Mouse (Mus musculus) embryonic facial prominence, embryonic 14.5 days (tissue): Measurements from ENCODE around the gene Cdk14. TPM values are rescaled to one million over a fixed set of nuclear protein-coding genes. Genes with fewer than 3 reads are reported as not detected.

Experiments
- ATAC-seq: fragments of 200-750 bp; cut with Nextera tagmentation; 2 replicates; pipeline ENCODE4 v1.8.0; 2017; ENCODE audit warnings: low read depth, moderate number of reproducible peaks, moderate TSS enrichment
- DNase-seq: peaks from one replicate; pipeline ENCODE4 v3.0.0-alpha.2; 2015; ENCODE audit warnings: low spot score
- H3K27ac ChIP-seq: fragments of 300-500 bp; sonication (generic); replicated peaks from 2 replicates; pipeline ENCODE4 v1.5.1; 2014; ENCODE audit warnings: low read depth, mild to moderate bottlenecking, low read length, moderate library complexity
- H3K27me3 ChIP-seq: fragments of 300-500 bp; sonication (generic); replicated peaks from 2 replicates; pipeline ENCODE4 v1.6.1; 2014; ENCODE audit warnings: low read length; ENCODE audit not compliant: control insufficient read depth, insufficient read depth
- H3K36me3 ChIP-seq: fragments of 300-500 bp; sonication (generic); 2 replicates; pipeline ENCODE4 v1.6.1; 2014; ENCODE audit warnings: low read length, mixed read lengths; ENCODE audit not compliant: control insufficient read depth, insufficient read depth
- H3K4me1 ChIP-seq: fragments of 300-500 bp; sonication (generic); 2 replicates; pipeline ENCODE4 v1.6.1; 2014; ENCODE audit warnings: antibody characterized with exemption, low read length; ENCODE audit not compliant: control insufficient read depth, insufficient read depth
- H3K4me2 ChIP-seq: fragments of 300-500 bp; sonication (generic); 2 replicates; pipeline ENCODE4 v1.6.1; 2014; ENCODE audit warnings: low read depth, mild to moderate bottlenecking, low read length, moderate library complexity, mixed read lengths
- H3K4me3 ChIP-seq: fragments of 300-500 bp; sonication (generic); 2 replicates; pipeline ENCODE4 v1.5.1; 2014; ENCODE audit warnings: low read depth, mild to moderate bottlenecking, low read length
- H3K9ac ChIP-seq: fragments of 300-500 bp; sonication (generic); 2 replicates; pipeline ENCODE4 v1.6.1; 2014; ENCODE audit warnings: low read depth, mild to moderate bottlenecking, low read length, moderate library complexity, mixed read lengths
- H3K9me3 ChIP-seq: fragments of 300-500 bp; sonication (generic); 2 replicates; pipeline ENCODE4 v1.6.1; 2016; ENCODE audit warnings: low read length; ENCODE audit not compliant: control insufficient read depth
- WGBS: fragments of 180-500 bp; shearing (Covaris S2); extraction: QIAGEN DNeasy Blood & Tissue Kit; methylation state at CpG from one replicate; pipeline ENCODE4 v1.1.7; 2014; 5-methylcytosine and 5-hydroxymethylcytosine counted together
- polyA plus RNA-seq: library from polyadenylated mRNA; unstranded; fragments of >200 nt; fragmentation: Nextera tagmentation; extraction: Ambion mirVana; gene quantifications from 2 replicates; pipeline ENCODE4 v1.2.1, GENCODE M21; 2014

The Cdk14 gene
- polyA plus RNA-seq, 1 experiment from 2014 or later = 33.8 TPM

GRCm38 (mm10) chr5:5185987-5186742 lies 233.9 kb downstream of the Cdk14 start:
- WGBS = 87% methylated on average over 3 of the region's 3 CpGs
- H3K27ac ChIP-seq = no peak overlapping the region
- no peaks in the 10 kb centered on the region for H3K27me3 ChIP-seq
- no peaks in the 10 kb centered on the region for H3K4me1 ChIP-seq
- no peak overlapping the region for H3K4me3 ChIP-seq
- DNase-seq (no peak), ATAC-seq (no peak)
- no peak overlapping the region for H3K4me2 ChIP-seq
- H3K9me3 ChIP-seq = no peaks in the 10 kb centered on the region
- no peak overlapping the region for H3K9ac ChIP-seq
- H3K36me3 ChIP-seq = no peaks in the 10 kb centered on the region

DNA sequence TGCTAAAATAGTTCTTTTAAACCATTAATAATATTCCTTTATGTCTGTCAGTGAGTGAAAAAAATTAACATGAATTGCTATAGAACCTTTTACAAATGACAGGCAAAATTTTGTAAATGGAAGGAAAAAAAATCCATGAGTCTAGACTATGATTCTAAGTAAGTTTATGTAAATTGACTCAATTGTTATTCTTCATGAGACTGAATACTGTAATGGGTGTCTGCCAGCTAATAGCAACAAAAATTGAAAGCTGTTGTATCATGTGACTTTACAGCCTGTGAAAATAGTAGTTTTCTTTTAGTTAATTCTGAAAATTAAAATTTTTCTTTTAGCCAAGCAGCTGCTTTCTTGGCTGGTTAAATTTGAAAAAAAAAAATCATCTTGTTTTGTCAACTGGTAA lies 234.6 kb downstream of the Cdk14 start:
- Histone ChIP-seq H3K27ac (no peak overlapping the region), H3K4me1 (no peaks in the 10 kb centered on the region), H3K4me3 (no peak overlapping the region), H3K9ac (no peak overlapping the region), H3K9me3 (no peaks in the 10 kb centered on the region), H3K4me2 (no peak overlapping the region), H3K27me3 (no peaks in the 10 kb centered on the region), H3K36me3 (no peaks in the 10 kb centered on the region)
- DNase-seq (no peak), ATAC-seq (no peak)

GRCm38 (mm10) chr5:5180711-5181110 lies 239.4 kb downstream of the Cdk14 start:
- DNase-seq = peak; percentile 68
- H3K4me1 ChIP-seq = peaks cover 10% of the 10 kb centered on the region; the same call in 1 of the 2 replicates
- H3K27ac ChIP-seq = 0 out of 2 replicates have a peak overlapping the region, but pooled peaks have one; percentile 6
- H3K4me2 ChIP-seq = no peak overlapping the region
- H3K9me3 ChIP-seq = no peaks in the 10 kb centered on the region
- WGBS = 59% methylated on average over 2 of the region's 2 CpGs
- no peak overlapping the region for H3K4me3 ChIP-seq
- no peak overlapping the region for H3K9ac ChIP-seq
- no peaks in the 10 kb centered on the region for H3K27me3 ChIP-seq
- no peaks in the 10 kb centered on the region for H3K36me3 ChIP-seq
- peak; percentile 43 for ATAC-seq

- H3K4me2 ChIP-seq = no peak overlapping the region
- no peaks in the 10 kb centered on the region for H3K36me3 ChIP-seq
- no peaks in the 10 kb centered on the region for H3K9me3 ChIP-seq
- peak overlapping the region; percentile 48; the same call in 1 of the 2 replicates for H3K27ac ChIP-seq
- H3K4me3 ChIP-seq = no peak overlapping the region
- H3K9ac ChIP-seq = no peak overlapping the region
- no peaks in the 10 kb centered on the region for H3K27me3 ChIP-seq
- H3K4me1 ChIP-seq = peaks cover 10% of the 10 kb centered on the region; the same call in 1 of the 2 replicates
- peak; percentile 87 for ATAC-seq
- peak; percentile 79 for DNase-seq
These were observed 239.8 kb downstream of the Cdk14 start for GRCm38 (mm10) chr5:5180311-5180710.

GRCm38 (mm10) chr5:5176052-5176451 lies 244.1 kb downstream of the Cdk14 start:
- Histone ChIP-seq H3K9me3 (no peaks in the 10 kb centered on the region), H3K36me3 (no peaks in the 10 kb centered on the region), H3K4me1 (peaks cover 10% of the 10 kb centered on the region; the same call in 1 of the 2 replicates), H3K9ac (no peak overlapping the region), H3K4me3 (no peak overlapping the region), H3K27ac (no peak overlapping the region), H3K4me2 (no peak overlapping the region), H3K27me3 (no peaks in the 10 kb centered on the region)
- ATAC-seq (no peak), DNase-seq (no peak)
- 65% methylated on average over 10 of the region's 10 CpGs for WGBS

DNA sequence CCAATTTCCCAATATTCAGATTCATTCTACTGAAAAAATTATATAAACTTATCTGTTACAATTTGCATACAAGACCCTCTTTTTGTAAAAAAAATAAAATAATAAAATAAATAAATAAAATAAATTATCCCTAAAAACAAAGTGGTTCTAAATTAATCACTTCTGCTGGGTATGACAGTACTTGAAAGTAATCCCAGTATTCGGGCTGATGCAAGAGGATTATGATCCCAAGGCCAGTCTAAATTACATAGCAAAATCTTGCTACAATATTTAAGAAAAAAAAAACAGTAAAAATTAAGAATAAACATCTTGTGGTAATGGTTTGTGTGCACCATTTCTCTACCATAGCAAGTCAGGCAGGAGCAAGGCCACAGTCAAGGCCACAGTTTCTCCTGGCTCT lies 244.5 kb downstream of the Cdk14 start:
- Histone ChIP-seq H3K9me3 (no peaks in the 10 kb centered on the region), H3K27ac (no peak overlapping the region), H3K36me3 (no peaks in the 10 kb centered on the region), H3K27me3 (no peaks in the 10 kb centered on the region), H3K4me2 (no peak overlapping the region), H3K4me1 (peaks cover 10% of the 10 kb centered on the region; the same call in 1 of the 2 replicates), H3K4me3 (no peak overlapping the region), H3K9ac (no peak overlapping the region)
- 62% methylated on average over 1 of the region's 1 CpGs for WGBS
- no peak for ATAC-seq
- DNase-seq = no peak

GRCm38 (mm10) chr5:5175090-5175489 lies 245.0 kb downstream of the Cdk14 start:
- no peak for ATAC-seq
- Histone ChIP-seq H3K4me1 (peaks cover 8% of the 10 kb centered on the region; the same call in 1 of the 2 replicates), H3K9ac (no peak overlapping the region), H3K4me3 (no peak overlapping the region), H3K9me3 (no peaks in the 10 kb centered on the region), H3K4me2 (no peak overlapping the region), H3K27me3 (no peaks in the 10 kb centered on the region), H3K27ac (no peak overlapping the region), H3K36me3 (no peaks in the 10 kb centered on the region)
- 38% methylated on average over 1 of the region's 1 CpGs for WGBS
- peak; percentile 76 for DNase-seq

DNA sequence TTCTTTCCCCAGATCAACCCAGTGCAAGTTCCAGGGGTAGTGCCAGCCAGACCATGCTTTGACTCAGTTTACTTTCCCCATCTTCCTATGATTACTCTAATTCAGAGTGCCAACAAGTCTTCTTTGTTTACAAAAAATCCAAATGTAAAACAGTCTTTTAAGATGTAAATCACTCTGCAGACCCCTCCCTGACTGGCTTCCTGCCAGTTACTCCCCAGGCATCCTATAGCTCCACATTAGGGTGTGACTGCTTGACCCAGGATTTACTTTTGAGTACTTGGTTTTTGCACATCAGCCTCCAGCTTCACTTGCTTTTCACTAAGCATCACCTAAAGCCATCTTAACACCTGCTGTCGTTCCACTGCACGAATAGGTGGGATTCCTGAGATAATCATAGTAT lies 254.0 kb downstream of the Cdk14 start:
- no peak overlapping the region for H3K27ac ChIP-seq
- no peak overlapping the region for H3K4me2 ChIP-seq
- DNase-seq (no peak), ATAC-seq (no peak)
- no peak overlapping the region for H3K4me3 ChIP-seq
- no peaks in the 10 kb centered on the region for H3K4me1 ChIP-seq
- no peaks in the 10 kb centered on the region for H3K27me3 ChIP-seq
- 35% methylated on average over 2 of the region's 2 CpGs for WGBS
- H3K36me3 ChIP-seq = no peaks in the 10 kb centered on the region
- no peaks in the 10 kb centered on the region for H3K9me3 ChIP-seq
- no peak overlapping the region for H3K9ac ChIP-seq

- Histone ChIP-seq H3K9ac (no peak overlapping the region), H3K36me3 (no peaks in the 10 kb centered on the region), H3K4me2 (no peak overlapping the region), H3K9me3 (no peaks in the 10 kb centered on the region), H3K27ac (no peak overlapping the region), H3K4me1 (no peaks in the 10 kb centered on the region), H3K27me3 (no peaks in the 10 kb centered on the region), H3K4me3 (no peak overlapping the region)
- 81% methylated on average over 5 of the region's 5 CpGs for WGBS
- DNase-seq (no peak), ATAC-seq (no peak)
These were observed 255.8 kb downstream of the Cdk14 start for GRCm38 (mm10) chr5:5164326-5164725.
